Mouse (Mus musculus) G1E (cell line): Measurements from ENCODE around the gene Psenen.

Experiments used
- CTCF ChIP-seq: IDR thresholded peaks from 2 replicates; pipeline ENCODE4 v1.5.1; 2012; ENCODE audit warnings: low read depth, low read length, inconsistent platforms, mixed read lengths
- GATA1 ChIP-seq: IDR thresholded peaks from 2 replicates; pipeline ENCODE4 v1.6.1; 2012; ENCODE audit warnings: borderline replicate concordance, low read length, inconsistent platforms, mixed read lengths
- POLR2AphosphoS5 ChIP-seq: IDR thresholded peaks from 2 replicates; pipeline ENCODE4 v1.6.1; 2012; ENCODE audit warnings: low read depth, low read length, inconsistent platforms; ENCODE audit not compliant: insufficient replicate concordance
- TAL1 ChIP-seq: conservative IDR thresholded peaks from 2 replicates; pipeline ENCODE4 v1.6.1; 2012; ENCODE audit warnings: low read depth, low read length, inconsistent platforms, mixed read lengths

GRCm38 (mm10) chr7:30560296-30560695 lies 3.1 kb downstream of the Psenen start:
- TF ChIP-seq CTCF (no peak), POLR2AphosphoS5 (no peak), GATA1 (no peak), TAL1 (no peak)
